In genomic region chr5:37246138-37246910, GRCm38 (mm10) we compare ENCODE assay signal across 9 mouse cellular contexts. TPM values are rescaled to one million over a fixed set of nuclear protein-coding genes. Genes with fewer than 3 reads are reported as not detected.
DNase-seq lines count a peak whose midpoint lies in the region; ATAC-seq and TF ChIP-seq lines count a peak whose summit lies in the region.
"Had no signal": no experiment of that assay in that cellular context is flagged by ENCODE, and none has a peak within 500 bp of the region (broad histone marks: within the 10 kb centered on the region; RNA-seq: fewer than 3 reads in every experiment).

No protein-coding gene starts in this region.

- no peak overlapping the region; the same call in 1 of the 2 replicates for H3K9ac ChIP-seq in kidney, embryonic 15.5 days
- peak overlapping the region; percentile 80 for H3K9ac ChIP-seq in forebrain, embryonic 11.5 days (ENCODE audit: low read length)
- peak overlapping the region; percentile 31; the same call in 1 of the 2 replicates for H3K9ac ChIP-seq in limb, embryonic 14.5 days (ENCODE audit: low read depth, low read length, severe bottlenecking)
- H3K9ac ChIP-seq in stomach, embryonic 14.5 days (replicated peaks; ENCODE audit: low read depth, low read length): no peak overlapping the region
- H3K9ac ChIP-seq: liver, embryonic 14.5 days had no signal

- whole genome bisulfite sequencing in kidney, embryonic 15.5 days: under 1% methylated on average over 36 of the region's 37 CpGs
- 2% methylated on average over 32 of the region's 37 CpGs for WGBS in forebrain, embryonic 11.5 days
- under 1% methylated on average over 33 of the region's 37 CpGs for WGBS in limb, embryonic 14.5 days
- under 1% methylated on average over 23 of the region's 37 CpGs for WGBS in stomach, embryonic 14.5 days

- H3K36me3 ChIP-seq in kidney, embryonic 15.5 days: no peaks in the 10 kb centered on the region
- H3K36me3 ChIP-seq in forebrain, embryonic 11.5 days (ENCODE audit: control insufficient read depth, insufficient read depth, low read length): no peaks in the 10 kb centered on the region
- no peaks in the 10 kb centered on the region for H3K36me3 ChIP-seq in limb, embryonic 14.5 days (ENCODE audit: control insufficient read depth, insufficient read depth, low read length)
- H3K36me3 ChIP-seq in stomach, embryonic 14.5 days (ENCODE audit: control insufficient read depth, insufficient read depth, low read length): no peaks in the 10 kb centered on the region

- peaks cover 67% of the 10 kb centered on the region for H3K27me3 ChIP-seq in kidney, embryonic 15.5 days
- peaks cover 37% of the 10 kb centered on the region for H3K27me3 ChIP-seq in forebrain, embryonic 11.5 days (ENCODE audit: control insufficient read depth, insufficient read depth, low read length)
- peaks cover 48% of the 10 kb centered on the region for H3K27me3 ChIP-seq in limb, embryonic 14.5 days (ENCODE audit: control insufficient read depth, insufficient read depth, low read length)
- peaks cover 34% of the 10 kb centered on the region for H3K27me3 ChIP-seq in stomach, embryonic 14.5 days (ENCODE audit: control insufficient read depth, insufficient read depth, low read length)

- no peak for DNase-seq in kidney, adult 11 months
- DNase-seq in WW6 (ENCODE audit: low read depth, low spot score): peak; percentile 47
- DNase-seq in forebrain, embryonic 11.5 days (ENCODE audit: low spot score): no peak
- DNase-seq in limb, embryonic 14.5 days (ENCODE audit: low spot score): no peak
- DNase-seq in frontal cortex, adult 2 months (ENCODE audit: extremely low spot score in 1 of 2, low spot score in 1 of 2): no peak
- DNase-seq in urinary bladder, adult 2 months (ENCODE audit: low spot score): no peak

- peak overlapping the region; percentile 55 for H3K4me3 ChIP-seq in kidney, embryonic 15.5 days (replicated peaks)
- peak overlapping the region; percentile 72 for H3K4me3 ChIP-seq in forebrain, embryonic 11.5 days (ENCODE audit: low read depth, low read length)
- peak overlapping the region; percentile 43 for H3K4me3 ChIP-seq in limb, embryonic 14.5 days (replicated peaks; ENCODE audit: low read length)
- H3K4me3 ChIP-seq in stomach, embryonic 14.5 days (ENCODE audit: low read depth, low read length): peak overlapping the region; percentile 51

- TF ChIP-seq POLR2A in limb, embryonic 14.5 days (IDR thresholded peaks at IDR 0.05; ENCODE audit: borderline replicate concordance, extremely low read depth, insufficient read depth, insufficient read length): no peak

- no peak overlapping the region for H3K27ac ChIP-seq in kidney, embryonic 15.5 days
- H3K27ac ChIP-seq in forebrain, embryonic 11.5 days (ENCODE audit: low read depth, low read length): peak overlapping the region; percentile 92
- no peak overlapping the region for H3K27ac ChIP-seq in limb, embryonic 14.5 days (replicated peaks; ENCODE audit: low read depth, low read length)
- peak overlapping the region; percentile 63 for H3K27ac ChIP-seq in stomach, embryonic 14.5 days (ENCODE audit: low read length)
- H3K27ac ChIP-seq: liver, embryonic 14.5 days had no signal

- H3K9me3 ChIP-seq in kidney, embryonic 15.5 days (replicated peaks): no peaks in the 10 kb centered on the region
- no peaks in the 10 kb centered on the region for H3K9me3 ChIP-seq in forebrain, embryonic 11.5 days (ENCODE audit: control insufficient read depth, low read length)
- no peaks in the 10 kb centered on the region for H3K9me3 ChIP-seq in limb, embryonic 14.5 days (ENCODE audit: control insufficient read depth, low read length)
- no peaks in the 10 kb centered on the region for H3K9me3 ChIP-seq in stomach, embryonic 14.5 days (ENCODE audit: control insufficient read depth, low read depth, low read length)

- H3K4me2 ChIP-seq in kidney, embryonic 15.5 days: peak overlapping the region; percentile 87
- peak overlapping the region; percentile 62 for H3K4me2 ChIP-seq in forebrain, embryonic 11.5 days (ENCODE audit: low read depth, low read length, severe bottlenecking)
- peak overlapping the region; percentile 74 for H3K4me2 ChIP-seq in limb, embryonic 14.5 days (replicated peaks; ENCODE audit: low read depth, low read length, severe bottlenecking)
- H3K4me2 ChIP-seq in stomach, embryonic 14.5 days (replicated peaks; ENCODE audit: low read depth, low read length): peak overlapping the region; percentile 72

- peaks cover 43% of the 10 kb centered on the region for H3K4me1 ChIP-seq in kidney, embryonic 15.5 days
- H3K4me1 ChIP-seq in forebrain, embryonic 11.5 days (replicated peaks; ENCODE audit: control insufficient read depth, insufficient read depth, low read length): peaks cover 26% of the 10 kb centered on the region
- H3K4me1 ChIP-seq in limb, embryonic 14.5 days (ENCODE audit: control insufficient read depth, insufficient read depth, low read length): peaks cover 12% of the 10 kb centered on the region
- peaks cover 13% of the 10 kb centered on the region for H3K4me1 ChIP-seq in stomach, embryonic 14.5 days (ENCODE audit: control insufficient read depth, insufficient read depth, low read length)

- peak; percentile 9; the same call in 1 of the 2 replicates for ATAC-seq in kidney, embryonic 15.5 days (replicated peaks; ENCODE audit: low FRiP score)
- ATAC-seq in forebrain, embryonic 11.5 days (replicated peaks; ENCODE audit: low FRiP score): peak; percentile 60
- no peak for ATAC-seq in limb, embryonic 14.5 days (ENCODE audit: low FRiP score, low read depth)
- 0 out of 2 replicates have a peak, but pooled peaks have one; percentile 19 for ATAC-seq in stomach, embryonic 14.5 days (ENCODE audit: insufficient number of reproducible peaks, insufficient read depth, low FRiP score, low read depth)

RNA-seq across cellular contexts. Expression of gene Crmp1, which starts 4.6 kb away (rescaled TPM):
- polyA plus RNA-seq in kidney, embryonic 15.5 days (2015; fragmentation: Nextera tagmentation; extraction: Ambion mirVana): 11.7 and 18.2 TPM in 2 replicates
- polyA plus RNA-seq in forebrain, embryonic 11.5 days (2014; fragmentation: Nextera tagmentation; extraction: Ambion mirVana): 241 and 272 TPM in 2 replicates
- 11.5 and 15.3 TPM in 2 replicates for polyA plus RNA-seq in limb, embryonic 14.5 days (2012; rRNA removed)
- polyA plus RNA-seq in limb, embryonic 14.5 days (2014; fragmentation: Nextera tagmentation; extraction: Ambion mirVana): 9.3 and 9.8 TPM in 2 replicates
- polyA plus RNA-seq in stomach, embryonic 14.5 days (2014; fragmentation: Nextera tagmentation; extraction: Ambion mirVana): 45.2 and 47.6 TPM in 2 replicates
- 289 and 299 TPM in 2 replicates for polyA plus RNA-seq in frontal cortex, adult 2 months (2012; rRNA removed)
- polyA plus RNA-seq in urinary bladder, adult 2 months (2012; rRNA removed): 0.41 and 0.66 TPM in 2 replicates

Comparison
In these comparisons a context has a peak if more than half of its experiments do, and no peak if none do; other contexts are left out.
1. H3K27ac ChIP-seq: peak in forebrain, embryonic 11.5 days (single experiment) and stomach, embryonic 14.5 days (single experiment); none in kidney, embryonic 15.5 days (single experiment) and limb, embryonic 14.5 days (single experiment).
2. H3K9ac ChIP-seq: peak in forebrain, embryonic 11.5 days (single experiment) and limb, embryonic 14.5 days (single experiment); none in kidney, embryonic 15.5 days (single experiment) and stomach, embryonic 14.5 days (single experiment).
3. Peak in every context shown above with its lines, with median percentiles within 50 percentile points of each other: H3K4me2 ChIP-seq and H3K4me3 ChIP-seq.